Mouse (Mus musculus) stomach, postnatal 0 days (tissue): Measurements from ENCODE around the gene Crtc3.

ENCODE experiments used
- CTCF ChIP-seq: IDR thresholded peaks from 2 replicates; pipeline ENCODE4 v1.5.1; 2016; ENCODE audit warnings: antibody characterized with exemption, low read depth, mild to moderate bottlenecking, moderate library complexity
- EP300 ChIP-seq: optimal IDR thresholded peaks from 2 replicates; pipeline ENCODE3; 2016; ENCODE audit warnings: antibody characterized with exemption

DNA sequence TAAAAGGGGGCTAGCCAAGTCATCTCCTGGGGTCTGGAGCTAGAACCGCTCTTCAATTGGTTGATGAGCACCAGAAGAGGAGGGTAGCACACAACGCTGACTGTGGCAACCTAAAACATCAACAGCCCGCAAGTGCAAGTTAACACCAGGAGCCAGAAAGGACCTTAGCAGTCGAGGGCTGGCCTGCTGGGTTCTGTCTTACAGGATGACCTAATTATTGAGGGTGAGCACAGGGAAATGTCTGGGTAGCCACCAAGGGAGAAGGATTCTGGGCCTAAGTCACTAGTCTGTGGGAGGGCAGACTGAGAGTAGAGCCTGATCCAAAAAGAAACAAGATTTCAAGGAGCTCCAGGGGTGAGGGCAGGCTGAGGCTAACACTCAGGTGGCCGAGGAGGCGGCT lies 56.7 kb downstream of the Crtc3 start:
- no peak for TF ChIP-seq CTCF
- no peak for TF ChIP-seq EP300
